Mouse (Mus musculus): ENCODE measurements around the gene Trp53. TPM values are rescaled to one million over a fixed set of nuclear protein-coding genes. Genes with fewer than 3 reads are reported as not detected.

The Trp53 gene
- polyA plus RNA-seq, 1 experiment from 2014 or later, result 103 TPM

GRCm38 (mm10) chr11:69628286-69628685 lies 48.1 kb downstream of the Trp53 start:
- 38% methylated on average over 6 of the region's 6 CpGs for WGBS
- no peak overlapping the region for H3K4me3 ChIP-seq (replicated peaks; ENCODE audit: low read length)
- H3K4me1 ChIP-seq (replicated peaks; ENCODE audit: control insufficient read depth, insufficient read depth, low read length), result 0 out of 2 replicates have a peak, but pooled peaks cover under 1% of the 10 kb centered on the region
- no peaks in the 10 kb centered on the region for H3K36me3 ChIP-seq (ENCODE audit: control insufficient read depth, insufficient read depth)
- no peak for ATAC-seq
- no peaks in the 10 kb centered on the region for H3K27me3 ChIP-seq (replicated peaks; ENCODE audit: control insufficient read depth, insufficient read depth, low read length)
- no peaks in the 10 kb centered on the region for H3K9me3 ChIP-seq (ENCODE audit: control insufficient read depth, low read length)
- H3K27ac ChIP-seq (ENCODE audit: low read length), result no peak overlapping the region
- no peak overlapping the region for H3K4me2 ChIP-seq (ENCODE audit: low read length)
- no peak overlapping the region for H3K9ac ChIP-seq (replicated peaks; ENCODE audit: low read depth, low read length)

GRCm38 (mm10) chr11:69629802-69630201 lies 49.6 kb downstream of the Trp53 start:
- Histone ChIP-seq H3K9ac (replicated peaks; ENCODE audit: low read depth, low read length) (no peak overlapping the region), H3K4me1 (replicated peaks; ENCODE audit: control insufficient read depth, insufficient read depth, low read length) (peaks cover 13% of the 10 kb centered on the region), H3K4me3 (replicated peaks; ENCODE audit: low read length) (no peak overlapping the region), H3K4me2 (ENCODE audit: low read length) (no peak overlapping the region), H3K27ac (ENCODE audit: low read length) (no peak overlapping the region), H3K36me3 (ENCODE audit: control insufficient read depth, insufficient read depth) (no peaks in the 10 kb centered on the region), H3K9me3 (ENCODE audit: control insufficient read depth, low read length) (no peaks in the 10 kb centered on the region), H3K27me3 (replicated peaks; ENCODE audit: control insufficient read depth, insufficient read depth, low read length) (no peaks in the 10 kb centered on the region)
- ATAC-seq, result no peak
- 62% methylated on average over 1 of the region's 1 CpGs for WGBS

GRCm38 (mm10) chr11:69632284-69633089 lies 52.3 kb downstream of the Trp53 start, which contains the start of gene Fxr2:
Gene Fxr2 (plus strand): TSS chr11:69632990.
- ATAC-seq, result peak; percentile 97
- no peaks in the 10 kb centered on the region for H3K36me3 ChIP-seq (ENCODE audit: control insufficient read depth, insufficient read depth)
- peak within 1 kb of the TSS; percentile 99 for H3K4me3 ChIP-seq (replicated peaks; ENCODE audit: low read length)
- WGBS, result under 1% methylated on average over 38 of the region's 56 CpGs
- H3K27ac ChIP-seq (ENCODE audit: low read length), result peak within 1 kb of the TSS; percentile 93
- peaks cover 27% of the 10 kb centered on the region for H3K4me1 ChIP-seq (replicated peaks; ENCODE audit: control insufficient read depth, insufficient read depth, low read length)
- no peaks in the 10 kb centered on the region for H3K9me3 ChIP-seq (ENCODE audit: control insufficient read depth, low read length)
- H3K4me2 ChIP-seq (ENCODE audit: low read length), result peak within 1 kb of the TSS; percentile 65
- H3K9ac ChIP-seq (replicated peaks; ENCODE audit: low read depth, low read length), result peak within 1 kb of the TSS; percentile 98
- H3K27me3 ChIP-seq (replicated peaks; ENCODE audit: control insufficient read depth, insufficient read depth, low read length), result no peaks in the 10 kb centered on the region

GRCm38 (mm10) chr11:69633128-69633866 lies 53.1 kb downstream of the Trp53 start:
- Histone ChIP-seq H3K4me2 (ENCODE audit: low read length) (peak overlapping the region; percentile 65), H3K27me3 (replicated peaks; ENCODE audit: control insufficient read depth, insufficient read depth, low read length) (no peaks in the 10 kb centered on the region), H3K4me3 (replicated peaks; ENCODE audit: low read length) (peak overlapping the region; percentile 99), H3K4me1 (replicated peaks; ENCODE audit: control insufficient read depth, insufficient read depth, low read length) (peaks cover 27% of the 10 kb centered on the region), H3K27ac (ENCODE audit: low read length) (peak overlapping the region; percentile 93), H3K9ac (replicated peaks; ENCODE audit: low read depth, low read length) (peak overlapping the region; percentile 98), H3K36me3 (ENCODE audit: control insufficient read depth, insufficient read depth) (no peaks in the 10 kb centered on the region), H3K9me3 (ENCODE audit: control insufficient read depth, low read length) (no peaks in the 10 kb centered on the region)
- peak; percentile 65 for ATAC-seq
- WGBS, result under 1% methylated on average over 31 of the region's 50 CpGs

GRCm38 (mm10) chr11:69635471-69635870 lies 55.3 kb downstream of the Trp53 start:
- Histone ChIP-seq H3K9me3 (ENCODE audit: control insufficient read depth, low read length) (no peaks in the 10 kb centered on the region), H3K9ac (replicated peaks; ENCODE audit: low read depth, low read length) (no peak overlapping the region), H3K27ac (ENCODE audit: low read length) (no peak overlapping the region), H3K27me3 (replicated peaks; ENCODE audit: control insufficient read depth, insufficient read depth, low read length) (no peaks in the 10 kb centered on the region), H3K4me1 (replicated peaks; ENCODE audit: control insufficient read depth, insufficient read depth, low read length) (peaks cover 27% of the 10 kb centered on the region), H3K4me2 (ENCODE audit: low read length) (no peak overlapping the region), H3K36me3 (ENCODE audit: control insufficient read depth, insufficient read depth) (peaks cover 8% of the 10 kb centered on the region; the same call in 1 of the 2 replicates), H3K4me3 (replicated peaks; ENCODE audit: low read length) (no peak overlapping the region)
- 84% methylated on average over 3 of the region's 3 CpGs for WGBS
- ATAC-seq, result no peak

MicroRNAs within 50 kb of the gene (microRNA counts, 519-probe panel; counts per million panel counts)
- 2,107 counts per million, percentile 36 among the panel's probes with 10 or more counts for microRNA mmu-miR-467f

Small RNA genes within 50 kb of the gene (microRNA-seq; reads per million reads assigned to microRNA genes)
- not detected for gene Mir467f

Other genes starting within 250 kb of the Trp53 start
- gene Rnf227, start 239.9 kb upstream of the Trp53 start, polyA plus RNA-seq (2015; fragmentation: Nextera tagmentation; extraction: Ambion mirVana), result 109 and 144 TPM in 2 replicates
- 132 and 146 TPM in 2 replicates for gene Chd3, start 211.0 kb upstream of the Trp53 start, polyA plus RNA-seq (2015; fragmentation: Nextera tagmentation; extraction: Ambion mirVana)
- gene Naa38, start 184.9 kb upstream of the Trp53 start, polyA plus RNA-seq (2015; fragmentation: Nextera tagmentation; extraction: Ambion mirVana), result 79.2 and 86.1 TPM in 2 replicates
- gene Cyb5d1, start 184.7 kb upstream of the Trp53 start, polyA plus RNA-seq (2015; fragmentation: Nextera tagmentation; extraction: Ambion mirVana), result 42.5 and 44.2 TPM in 2 replicates
- gene Tmem88, start 182.1 kb upstream of the Trp53 start, polyA plus RNA-seq (2015; fragmentation: Nextera tagmentation; extraction: Ambion mirVana), result 5.9 and 6.2 TPM in 2 replicates
- 48.4 and 52.8 TPM in 2 replicates for gene Kdm6b, start 166.7 kb upstream of the Trp53 start, polyA plus RNA-seq (2015; fragmentation: Nextera tagmentation; extraction: Ambion mirVana)
- 3.5 and 3.7 TPM in 2 replicates for gene Dnah2, start 31.2 kb upstream of the Trp53 start, polyA plus RNA-seq (2015; fragmentation: Nextera tagmentation; extraction: Ambion mirVana)
- 95.7 and 123 TPM in 2 replicates for gene Efnb3, start 20.2 kb upstream of the Trp53 start, polyA plus RNA-seq (2015; fragmentation: Nextera tagmentation; extraction: Ambion mirVana)
- 27.3 and 28.6 TPM in 2 replicates for gene Wrap53, start 104 bp upstream of the Trp53 start, polyA plus RNA-seq (2015; fragmentation: Nextera tagmentation; extraction: Ambion mirVana)
- 30.2 and 33.8 TPM in 2 replicates for gene Atp1b2, start 25.6 kb downstream of the Trp53 start, polyA plus RNA-seq (2015; fragmentation: Nextera tagmentation; extraction: Ambion mirVana)
- not detected in 2 replicates for gene Shbg, start 37.5 kb downstream of the Trp53 start, polyA plus RNA-seq (2015; fragmentation: Nextera tagmentation; extraction: Ambion mirVana)
- gene Sat2, start 41.7 kb downstream of the Trp53 start, polyA plus RNA-seq (2015; fragmentation: Nextera tagmentation; extraction: Ambion mirVana), result 17.3 and 23.8 TPM in 2 replicates
- gene Fxr2, start 52.6 kb downstream of the Trp53 start, polyA plus RNA-seq (2015; fragmentation: Nextera tagmentation; extraction: Ambion mirVana), result 37.1 and 47.7 TPM in 2 replicates
- gene Sox15, start 75.0 kb downstream of the Trp53 start, polyA plus RNA-seq (2015; fragmentation: Nextera tagmentation; extraction: Ambion mirVana), result not detected in 2 replicates
- 82.1 and 90.4 TPM in 2 replicates for gene Mpdu1, start 82.3 kb downstream of the Trp53 start, polyA plus RNA-seq (2015; fragmentation: Nextera tagmentation; extraction: Ambion mirVana)
- gene Cd68, start 85.8 kb downstream of the Trp53 start, polyA plus RNA-seq (2015; fragmentation: Nextera tagmentation; extraction: Ambion mirVana), result 6.4 and 7.8 TPM in 2 replicates
- 563 and 599 TPM in 2 replicates for gene Eif4a1, start 92.1 kb downstream of the Trp53 start, polyA plus RNA-seq (2015; fragmentation: Nextera tagmentation; extraction: Ambion mirVana)
- gene Senp3, start 101.7 kb downstream of the Trp53 start, polyA plus RNA-seq (2015; fragmentation: Nextera tagmentation; extraction: Ambion mirVana), result 97.0 and 115 TPM in 2 replicates
- 0.34 and 0.46 TPM in 2 replicates for gene Tnfsf13, start 105.4 kb downstream of the Trp53 start, polyA plus RNA-seq (2015; fragmentation: Nextera tagmentation; extraction: Ambion mirVana)
- 1.1 and 1.2 TPM in 2 replicates for gene Tnfsf12, start 115.5 kb downstream of the Trp53 start, polyA plus RNA-seq (2015; fragmentation: Nextera tagmentation; extraction: Ambion mirVana)
- 0.81 and 1.2 TPM in 2 replicates for gene Tnfsfm13, start 115.7 kb downstream of the Trp53 start, polyA plus RNA-seq (2015; fragmentation: Nextera tagmentation; extraction: Ambion mirVana)
- gene Polr2a, start 178.3 kb downstream of the Trp53 start, polyA plus RNA-seq (2015; fragmentation: Nextera tagmentation; extraction: Ambion mirVana), result 16.4 and 18.1 TPM in 2 replicates
- 0.16 and 0.18 TPM in 2 replicates for gene Slc35g3, start 181.6 kb downstream of the Trp53 start, polyA plus RNA-seq (2015; fragmentation: Nextera tagmentation; extraction: Ambion mirVana)
- 3.3 and 3.6 TPM in 2 replicates for gene Zbtb4, start 185.6 kb downstream of the Trp53 start, polyA plus RNA-seq (2015; fragmentation: Nextera tagmentation; extraction: Ambion mirVana)
- gene Chrnb1, start 215.6 kb downstream of the Trp53 start, polyA plus RNA-seq (2015; fragmentation: Nextera tagmentation; extraction: Ambion mirVana), result 1.2 TPM in 2 replicates
- gene Fgf11, start 221.5 kb downstream of the Trp53 start, polyA plus RNA-seq (2015; fragmentation: Nextera tagmentation; extraction: Ambion mirVana), result 5.2 and 5.9 TPM in 2 replicates
- gene Tmem102, start 225.3 kb downstream of the Trp53 start, polyA plus RNA-seq (2015; fragmentation: Nextera tagmentation; extraction: Ambion mirVana), result 0.45 and 0.77 TPM in 2 replicates
- not detected in 2 replicates for gene Gm39566, start 234.9 kb downstream of the Trp53 start, polyA plus RNA-seq (2015; fragmentation: Nextera tagmentation; extraction: Ambion mirVana)
- not detected in 2 replicates for gene Spem2, start 238.1 kb downstream of the Trp53 start, polyA plus RNA-seq (2015; fragmentation: Nextera tagmentation; extraction: Ambion mirVana)
- gene Spem1, start 241.8 kb downstream of the Trp53 start, polyA plus RNA-seq (2015; fragmentation: Nextera tagmentation; extraction: Ambion mirVana), result 0.72 and 0.75 TPM in 2 replicates